Mouse (Mus musculus): ENCODE measurements around the gene Phlpp2.

Gene Phlpp2

DNA sequence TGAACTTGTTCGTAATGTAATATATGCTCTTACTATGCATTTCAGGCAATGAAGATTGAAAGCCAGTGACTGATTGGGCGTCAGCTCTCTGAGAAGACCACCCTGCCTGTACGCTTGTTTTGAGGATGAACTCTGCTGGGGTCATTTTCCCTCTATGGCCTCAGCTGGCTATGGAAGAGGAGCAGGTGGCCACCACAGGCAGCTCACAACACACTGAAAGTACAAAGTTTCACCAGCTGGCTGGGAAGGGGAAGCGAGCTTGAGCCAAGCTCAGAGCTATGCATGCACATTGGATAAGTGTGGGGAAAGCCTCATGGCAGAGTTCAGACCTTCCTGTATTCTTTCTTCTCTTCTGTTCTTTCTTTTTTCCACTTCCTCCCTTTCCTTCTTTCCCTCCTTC is 90.8 kb downstream of the Phlpp2 start:
- no peak for ATAC-seq (ENCODE audit: insufficient number of reproducible peaks, low FRiP score, low TSS enrichment)

DNA sequence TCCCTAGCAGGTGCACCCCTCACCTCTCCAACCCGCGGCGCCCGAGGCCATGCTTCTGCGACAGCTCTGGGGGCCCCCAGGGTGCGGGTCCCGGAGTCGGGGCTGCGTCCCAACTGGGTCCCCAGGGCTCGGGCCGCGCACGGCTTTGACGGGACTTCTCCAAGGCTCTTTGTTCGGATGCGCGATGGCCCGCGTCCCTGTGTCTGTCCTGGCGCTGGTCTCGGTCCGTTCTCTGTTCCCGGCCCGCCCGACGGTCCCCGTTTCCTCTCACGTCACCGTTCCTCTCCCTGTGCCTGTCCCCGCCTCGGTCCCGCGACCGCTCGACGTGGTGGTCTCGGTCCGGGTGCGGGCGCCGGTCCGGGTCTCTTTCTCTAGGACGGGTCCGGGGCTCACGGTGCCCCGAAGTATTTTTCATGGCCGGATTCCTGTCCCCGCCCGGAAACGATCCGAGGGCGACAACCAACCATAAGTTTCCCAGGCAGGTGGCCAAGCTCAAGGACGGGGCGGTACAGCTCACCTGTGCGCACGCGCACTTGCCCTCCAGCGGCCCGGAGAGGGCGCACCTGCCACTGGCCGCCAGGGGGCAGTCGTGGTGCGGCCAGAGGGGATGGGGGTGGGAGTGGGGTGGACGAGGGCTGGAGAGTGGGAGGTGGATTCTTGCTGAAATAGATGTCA is 93.5 kb downstream of the Phlpp2 start, which contains the start of gene Marveld3:
Marveld3 (minus strand) TSS at position 511 of the 675 bp plus-strand sequence.
- peak; percentile 26; the same call in 1 of the 2 replicates for ATAC-seq (ENCODE audit: insufficient number of reproducible peaks, low FRiP score, low TSS enrichment)

DNA sequence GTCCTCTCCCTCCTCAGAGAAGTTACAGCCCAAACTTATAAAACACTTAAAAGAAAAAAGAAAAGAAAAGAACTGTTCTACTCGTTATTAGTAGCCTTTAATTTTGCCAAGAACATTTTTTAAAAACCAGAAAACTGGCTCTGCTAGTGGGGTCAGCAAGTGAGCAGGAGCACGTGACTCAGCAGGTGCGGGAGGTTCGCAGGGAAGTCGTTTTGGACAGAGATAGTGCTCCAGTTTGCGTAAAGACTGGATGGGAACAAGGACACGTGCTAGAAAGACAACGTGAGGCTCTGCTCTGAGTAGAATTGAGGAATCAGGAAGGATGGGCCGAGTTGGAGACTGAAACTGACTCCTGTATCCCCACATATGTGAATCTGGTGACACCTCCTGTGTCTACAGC is 94.6 kb downstream of the Phlpp2 start:
- no peak for ATAC-seq (ENCODE audit: insufficient number of reproducible peaks, low FRiP score, low TSS enrichment)

DNA sequence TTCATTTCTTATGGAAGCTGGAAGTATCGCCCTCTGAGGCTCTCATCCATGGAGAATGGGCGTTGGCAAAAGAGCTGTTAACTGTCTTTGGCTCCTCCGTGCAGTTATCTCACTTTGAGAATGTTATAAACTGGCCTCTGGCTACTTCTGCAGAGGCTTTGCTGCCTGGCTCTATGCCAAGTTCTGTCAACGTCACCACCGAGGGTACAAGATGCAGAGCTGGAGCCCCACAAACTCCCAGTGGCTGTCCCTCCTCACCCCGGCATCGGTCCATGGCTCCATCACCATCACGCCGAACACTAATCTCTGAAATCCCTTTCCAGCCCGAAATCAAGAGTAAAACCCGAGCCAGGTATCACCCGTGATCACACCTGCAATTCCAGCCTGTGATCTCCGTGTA is 95.1 kb downstream of the Phlpp2 start:
- ATAC-seq (ENCODE audit: insufficient number of reproducible peaks, low FRiP score, low TSS enrichment), result no peak

DNA sequence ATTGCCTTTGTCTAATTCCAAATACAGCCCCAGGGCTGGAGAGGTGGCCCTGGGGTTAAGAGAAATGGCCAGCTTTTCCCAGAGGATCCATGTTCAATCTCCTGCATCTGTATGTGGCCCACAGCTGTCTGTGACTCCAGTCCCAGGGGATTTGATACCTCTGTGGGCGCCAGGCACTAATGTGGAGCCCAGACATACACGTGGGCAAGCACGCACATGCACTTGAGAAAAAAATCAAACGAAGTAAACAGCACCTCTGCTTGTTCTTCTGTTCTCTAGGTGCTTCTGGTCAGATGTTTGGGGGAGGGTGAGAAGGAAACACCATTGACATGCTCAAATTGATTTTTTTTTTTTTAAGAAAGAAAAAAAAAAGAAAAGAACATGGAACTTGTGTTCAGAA is 95.8 kb downstream of the Phlpp2 start:
- ATAC-seq (ENCODE audit: insufficient number of reproducible peaks, low FRiP score, low TSS enrichment), result no peak

DNA sequence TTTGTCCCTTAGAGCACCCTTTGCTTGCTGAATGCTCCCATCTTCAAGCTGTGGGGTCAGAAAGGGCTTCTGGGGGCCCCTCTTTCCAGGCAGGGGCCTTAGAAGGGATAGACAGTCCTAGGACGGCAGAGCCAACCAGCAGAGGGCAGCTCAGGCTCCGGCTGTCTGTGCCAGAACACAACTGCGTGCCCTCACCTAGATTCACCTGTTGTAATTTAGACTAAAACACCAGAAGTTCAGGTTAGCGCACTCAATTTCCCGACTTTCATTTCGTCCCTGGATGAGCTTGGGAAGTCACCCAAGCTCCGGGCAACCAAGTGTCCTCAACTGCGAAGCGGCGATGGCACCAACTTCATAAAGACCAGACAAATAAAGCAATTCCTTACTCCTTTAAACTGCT is 100.5 kb downstream of the Phlpp2 start:
- no peak for ATAC-seq (ENCODE audit: insufficient number of reproducible peaks, low FRiP score, low TSS enrichment)

DNA sequence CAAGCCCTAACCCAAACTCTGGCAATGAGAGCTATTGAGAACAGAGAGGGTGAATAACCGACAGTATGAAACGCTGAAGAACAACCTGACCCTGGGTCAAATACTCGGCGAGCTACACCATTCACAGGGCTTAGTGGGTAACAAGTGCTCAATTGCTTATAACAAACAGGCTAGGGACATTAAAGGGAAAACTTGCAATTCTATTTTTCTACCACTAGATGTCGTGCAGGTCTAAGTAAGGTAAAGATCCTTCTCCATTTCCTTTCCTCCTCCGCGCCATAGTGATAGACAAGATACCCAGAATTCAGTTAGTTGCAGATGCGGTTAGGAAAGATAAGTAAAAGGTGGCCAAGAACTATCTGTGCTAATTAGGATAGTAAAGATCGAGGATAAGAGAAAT is 102.0 kb downstream of the Phlpp2 start:
- ATAC-seq (ENCODE audit: insufficient number of reproducible peaks, low FRiP score, low TSS enrichment), result peak; percentile 75

DNA sequence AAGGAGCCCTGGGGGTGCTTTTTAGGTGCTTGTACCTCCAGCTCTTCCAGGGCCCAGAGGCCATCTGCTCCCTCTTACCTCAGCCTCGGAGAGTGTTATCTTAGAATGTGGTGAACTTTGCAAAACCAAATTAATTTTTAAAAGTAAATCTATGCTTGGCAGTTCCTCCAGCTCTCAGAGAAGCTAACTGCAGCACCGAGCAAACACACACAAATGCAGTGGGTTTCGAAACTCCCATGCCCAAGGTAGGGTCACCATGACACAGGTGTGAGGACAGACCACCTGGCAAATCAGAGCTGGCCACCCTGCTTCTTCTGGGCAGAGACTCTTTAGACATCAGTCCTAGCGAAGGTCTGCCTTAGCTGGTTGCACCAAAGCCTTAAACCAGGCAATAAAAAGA is 104.6 kb downstream of the Phlpp2 start:
- ATAC-seq (ENCODE audit: insufficient number of reproducible peaks, low FRiP score, low TSS enrichment), result no peak

DNA sequence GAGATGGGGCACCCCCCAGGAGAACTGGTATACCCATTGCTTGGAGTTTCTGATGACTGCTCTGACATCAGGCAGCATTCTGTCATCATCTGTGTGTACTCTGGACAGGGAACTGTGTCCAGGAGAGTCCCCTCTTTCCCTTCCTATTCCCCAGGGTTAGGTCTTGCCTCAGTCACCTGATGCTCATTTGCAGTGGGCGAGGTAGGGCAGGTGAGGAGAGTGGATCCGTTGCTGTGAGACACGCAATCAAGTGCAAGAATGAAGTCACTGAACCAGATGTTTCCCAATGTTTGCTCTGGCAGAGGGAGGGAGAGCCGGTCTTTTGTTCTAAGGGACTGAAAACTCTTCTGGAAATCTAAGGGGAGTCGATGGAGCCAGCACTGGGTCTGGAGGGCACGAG is 111.0 kb downstream of the Phlpp2 start:
- ATAC-seq (ENCODE audit: insufficient number of reproducible peaks, low FRiP score, low TSS enrichment), result no peak

DNA sequence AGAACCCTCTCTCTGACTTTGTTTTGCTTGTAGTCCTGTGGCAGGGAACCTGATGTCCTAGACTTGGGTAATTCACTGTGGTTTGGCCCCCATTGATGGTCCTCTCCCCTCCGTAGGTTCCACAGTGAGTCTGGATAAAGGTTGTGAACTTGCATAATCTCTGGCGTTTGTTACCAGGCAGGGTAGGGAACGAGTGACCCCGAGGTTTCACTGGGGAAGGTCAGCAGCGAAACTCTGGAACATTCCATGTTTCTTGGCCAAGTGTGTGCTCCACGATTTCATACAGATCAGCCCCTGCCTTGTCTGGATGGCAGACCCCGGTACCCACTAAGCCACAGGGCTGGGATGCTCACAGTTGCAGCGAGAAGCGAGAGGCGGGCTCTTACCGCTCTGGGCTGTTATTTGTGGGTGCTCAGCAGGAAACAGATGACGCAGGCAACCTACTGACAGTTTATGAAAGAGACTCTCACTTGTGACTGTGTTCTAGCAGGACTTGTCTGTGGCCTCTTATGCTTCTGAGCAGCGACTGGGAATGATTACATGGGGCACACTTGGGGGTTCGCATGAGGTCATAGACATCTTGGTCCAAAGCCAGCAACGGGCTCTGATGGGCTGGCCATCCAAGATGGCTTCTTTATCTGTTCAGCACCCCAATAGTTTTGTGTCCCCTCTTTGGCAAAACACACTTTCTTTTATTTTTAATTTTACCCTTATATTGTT is 114.2 kb downstream of the Phlpp2 start:
- ATAC-seq (ENCODE audit: insufficient number of reproducible peaks, low FRiP score, low TSS enrichment), result no peak

DNA sequence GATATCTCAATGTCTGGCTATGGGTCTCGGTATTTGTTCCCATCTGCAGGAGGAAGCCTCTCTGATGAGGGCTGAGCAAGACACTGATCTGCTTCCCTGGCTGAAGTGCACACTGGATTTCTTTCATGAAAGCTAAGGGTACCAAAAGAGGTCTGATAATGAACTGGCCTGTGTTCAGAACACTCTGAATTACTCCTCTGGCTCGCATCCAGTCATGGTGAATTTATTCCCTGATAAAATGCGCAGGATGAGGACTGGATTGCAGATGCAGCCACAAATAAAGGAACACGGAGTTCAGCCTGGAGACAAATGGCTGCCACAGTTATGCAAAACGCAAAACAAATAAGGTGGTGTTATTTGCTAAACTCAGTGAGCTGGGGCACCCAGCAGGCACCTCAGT is 115.6 kb downstream of the Phlpp2 start:
- ATAC-seq (ENCODE audit: insufficient number of reproducible peaks, low FRiP score, low TSS enrichment), result no peak

DNA sequence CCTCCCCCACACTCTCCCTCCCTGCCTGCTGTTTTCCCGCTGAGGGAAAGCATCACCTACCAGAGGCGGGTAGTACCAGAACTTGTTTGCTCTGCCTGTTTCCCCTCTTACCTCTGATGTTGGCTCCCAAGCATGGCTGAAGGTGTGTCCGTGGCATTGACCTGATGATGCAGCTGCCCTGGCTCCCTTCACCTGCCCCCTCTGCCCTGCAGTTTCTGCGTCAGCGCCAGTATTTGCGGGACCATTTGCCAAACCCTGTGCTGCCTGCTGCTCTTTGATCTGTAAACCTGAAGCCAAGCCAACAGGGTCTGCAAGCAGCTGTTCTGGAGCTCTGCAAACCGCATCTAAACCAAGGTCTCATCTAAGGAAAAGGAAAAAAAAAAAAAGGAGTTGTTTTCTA is 118.0 kb downstream of the Phlpp2 start:
- ATAC-seq (ENCODE audit: insufficient number of reproducible peaks, low FRiP score, low TSS enrichment), result no peak

DNA sequence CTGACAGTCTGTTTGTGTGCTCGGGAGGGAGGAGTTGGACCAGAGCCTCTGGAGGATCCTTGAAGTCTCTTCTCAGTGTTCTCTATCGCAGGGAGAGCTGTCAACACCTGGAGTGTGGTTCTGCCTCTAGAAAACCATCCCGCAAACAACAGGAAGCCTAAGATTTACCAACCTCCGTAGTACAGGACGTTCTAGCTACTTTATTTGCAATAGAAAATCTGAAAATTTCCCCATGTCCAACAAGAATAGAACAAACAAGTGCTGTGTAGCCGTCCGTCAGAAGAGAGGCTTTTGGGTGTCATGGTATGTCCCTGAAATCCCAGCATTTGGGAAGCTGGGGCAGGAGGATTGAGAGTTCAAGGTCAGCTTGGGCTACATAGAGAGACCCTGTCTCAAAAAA is 119.4 kb downstream of the Phlpp2 start:
- ATAC-seq (ENCODE audit: insufficient number of reproducible peaks, low FRiP score, low TSS enrichment), result no peak

DNA sequence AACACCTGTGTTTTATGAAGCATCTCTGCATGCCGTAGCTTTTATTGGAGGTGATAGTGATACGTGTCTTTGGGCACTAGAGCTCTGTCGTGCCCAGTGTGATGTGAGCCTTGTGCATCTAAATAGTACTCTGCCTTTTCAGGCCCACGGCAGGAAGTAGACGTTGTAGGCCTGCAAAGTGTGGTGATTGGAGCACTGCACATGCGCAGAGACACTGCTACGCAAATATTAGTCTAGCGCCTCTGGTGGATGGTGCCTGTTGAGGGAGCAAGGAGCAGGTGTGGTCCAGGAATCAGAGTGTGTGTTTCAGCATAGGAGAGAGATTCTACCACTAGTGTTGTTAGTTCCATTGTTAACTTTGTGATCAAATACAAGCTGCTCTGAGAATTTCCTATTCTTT is 120.8 kb downstream of the Phlpp2 start:
- ATAC-seq (ENCODE audit: insufficient number of reproducible peaks, low FRiP score, low TSS enrichment), result no peak

DNA sequence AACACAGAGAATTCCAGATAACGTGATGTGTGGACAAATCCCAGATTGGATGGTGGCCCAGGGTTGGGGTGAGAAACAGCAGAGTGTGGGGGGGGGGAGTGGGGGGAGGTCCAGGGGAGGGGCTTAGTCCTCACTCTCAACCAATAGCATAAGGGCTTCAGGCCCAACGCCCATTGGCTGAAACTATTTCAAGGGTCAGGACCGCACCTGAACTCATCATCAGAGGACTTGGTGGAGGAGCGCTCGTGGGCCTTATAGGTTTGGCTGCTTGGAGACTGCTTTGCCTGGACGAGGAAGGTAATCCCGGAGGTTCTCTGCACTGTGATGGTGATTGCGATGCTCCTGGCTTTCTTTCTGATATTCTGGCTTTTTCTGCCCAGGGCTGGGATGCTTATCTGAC is 121.9 kb downstream of the Phlpp2 start, which contains the start of gene Tat:
Tat (plus strand) TSS at position 214 of the 400 bp plus-strand sequence.
- no peak for ATAC-seq (ENCODE audit: insufficient number of reproducible peaks, low FRiP score, low TSS enrichment)

DNA sequence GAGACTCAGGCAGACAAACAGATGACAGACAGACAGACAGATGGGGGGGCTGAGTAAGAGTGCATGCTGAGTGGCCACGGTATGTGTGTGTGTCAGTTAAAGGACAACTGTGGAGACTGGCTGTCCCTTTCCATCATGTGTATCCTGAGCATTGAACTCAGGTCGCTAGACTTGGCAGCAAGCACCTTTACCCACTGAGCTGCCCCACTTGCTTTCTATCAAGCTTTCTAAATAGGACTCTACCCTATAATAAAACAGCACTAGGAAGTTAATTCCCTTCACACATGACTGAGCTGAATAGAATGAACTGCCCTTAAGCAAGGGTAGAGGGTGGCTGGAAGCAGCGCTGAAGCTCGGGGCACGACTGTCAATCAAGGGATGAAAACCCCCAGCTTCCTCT is 123.8 kb downstream of the Phlpp2 start:
- ATAC-seq (ENCODE audit: insufficient number of reproducible peaks, low FRiP score, low TSS enrichment), result no peak

DNA sequence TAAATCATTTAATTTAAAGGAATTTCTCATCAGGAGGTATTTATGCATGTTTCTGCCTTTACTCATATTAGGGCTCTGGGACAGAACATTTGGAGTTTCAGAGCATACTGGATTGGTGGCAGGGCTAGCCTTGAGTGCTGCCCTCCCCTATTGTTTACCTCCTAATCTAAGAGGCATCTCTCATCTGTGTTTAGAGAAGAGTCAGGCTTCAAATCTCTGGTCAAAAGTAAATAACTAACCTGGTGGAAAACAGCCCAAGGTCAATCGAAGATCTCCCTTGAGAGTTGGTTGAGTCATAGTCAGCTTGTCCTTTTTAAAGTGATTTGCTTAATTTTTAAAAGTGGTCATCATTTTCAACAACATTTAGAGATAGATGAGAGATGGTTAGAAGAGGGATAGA is 124.6 kb downstream of the Phlpp2 start:
- ATAC-seq (ENCODE audit: insufficient number of reproducible peaks, low FRiP score, low TSS enrichment), result no peak

Measured in cerebellum, adult (tissue).